Mouse (Mus musculus) cerebellum, adult 2 months (tissue): ENCODE results near the gene Rmi2.

Source experiments
- CTCF ChIP-seq: fragments of 200-500 bp; IDR thresholded peaks from 2 replicates; pipeline ENCODE4 v1.5.1; 2011; ENCODE audit warnings: low read depth, mild to moderate bottlenecking, control low read depth, low read length, moderate library complexity, borderline replicate concordance; ENCODE audit not compliant: insufficient read depth
- POLR2A ChIP-seq: fragments of 200-500 bp; IDR thresholded peaks from 2 replicates; pipeline ENCODE4 v1.6.1; 2011; ENCODE audit warnings: low read length, control low read depth, borderline replicate concordance; ENCODE audit not compliant: insufficient read depth

DNA sequence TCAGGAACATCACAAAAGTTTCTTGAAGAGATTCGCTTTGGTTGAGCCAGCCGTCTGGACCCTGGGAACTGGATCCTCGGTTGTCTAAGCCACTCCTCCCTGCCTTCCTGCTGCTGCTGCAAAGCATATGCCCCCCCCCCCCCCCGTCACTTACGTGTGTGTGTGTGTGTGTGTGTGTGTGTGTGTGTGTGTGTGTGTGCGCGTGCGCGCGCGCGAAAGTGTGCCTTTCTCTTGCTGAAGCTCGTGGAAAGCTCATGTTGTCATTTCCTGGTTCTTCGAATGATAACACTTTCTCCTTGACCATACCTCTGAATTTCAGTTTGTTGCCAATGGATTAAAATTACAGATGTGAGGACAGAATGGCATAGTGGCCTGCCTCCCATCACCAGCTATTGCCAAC is 5.2 kb downstream of the Rmi2 start:
- TF ChIP-seq POLR2A (no peak), CTCF (no peak)
